Mouse (Mus musculus): ENCODE data around the gene Pcdh9. TPM values are rescaled to one million over a fixed set of nuclear protein-coding genes. Genes with fewer than 3 reads are reported as not detected.

Gene Pcdh9
- not detected in 3 replicates for total RNA-seq (2017)

DNA sequence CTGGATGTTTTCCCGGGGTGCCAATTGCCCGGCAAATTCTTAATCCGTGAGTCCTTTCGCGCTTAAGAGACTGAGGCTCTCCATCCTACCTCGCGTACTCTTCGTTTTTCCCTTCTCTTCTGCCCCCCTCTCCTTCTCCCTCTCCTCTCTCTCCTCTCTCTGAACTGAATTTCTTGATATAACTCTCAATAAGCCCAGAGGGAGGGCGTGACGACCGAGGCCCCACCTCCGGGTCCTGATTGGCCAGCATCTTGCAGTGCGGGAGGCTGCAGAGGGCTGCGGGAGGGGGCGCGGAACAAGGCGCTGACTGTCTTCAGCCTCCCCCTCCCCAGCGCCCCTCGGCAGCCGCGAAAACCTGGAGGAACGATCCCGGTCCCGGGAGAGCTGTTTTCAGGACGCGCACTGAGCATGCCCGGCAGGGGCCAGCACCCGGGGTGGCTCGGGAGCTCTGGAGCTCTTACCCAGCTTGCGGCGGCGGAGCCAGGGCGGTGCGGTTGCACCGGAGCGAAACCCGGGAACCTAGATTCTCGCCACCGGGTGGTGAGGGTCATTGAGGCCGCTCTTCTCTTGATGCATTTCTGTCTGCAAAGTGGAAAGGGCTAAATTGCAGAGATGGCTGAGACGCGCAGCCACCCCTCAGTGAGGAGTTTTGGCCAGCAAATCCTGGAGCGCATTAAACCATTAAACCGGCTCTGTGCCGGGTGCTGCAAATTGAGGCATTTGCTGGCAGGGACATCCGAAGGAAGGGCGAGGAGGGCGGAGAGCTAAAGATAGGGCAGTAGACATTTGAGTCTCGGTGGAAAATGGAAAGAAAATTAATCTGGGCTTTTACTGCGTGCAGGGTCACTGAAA lies at the start of gene Pcdh9:
Pcdh9 (minus strand) TSS at position 161 of the 852 bp plus-strand sequence.
- no peak for ATAC-seq (replicated peaks; ENCODE audit: insufficient number of reproducible peaks, low FRiP score, low TSS enrichment, poor library complexity, severe bottlenecking)

DNA sequence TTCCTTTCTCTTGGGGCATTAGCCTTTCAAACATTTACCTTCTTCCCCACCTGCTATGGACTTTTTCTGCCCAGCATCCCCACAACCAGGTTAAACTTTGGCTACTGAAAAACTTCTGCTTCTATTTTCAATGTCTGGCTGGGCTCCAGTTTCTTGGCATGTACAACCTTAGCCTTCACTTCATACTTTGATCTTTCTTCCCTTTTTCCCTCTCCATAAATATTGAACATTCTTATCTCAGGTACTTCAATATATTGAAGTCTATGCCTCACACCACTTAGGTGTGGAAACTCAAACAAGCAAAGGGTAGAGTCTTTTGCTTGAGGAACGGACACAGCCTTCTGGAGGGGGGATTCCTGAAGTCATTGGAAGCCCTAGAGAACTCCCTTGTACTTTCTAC lies 16.4 kb upstream of the Pcdh9 start:
- ATAC-seq (replicated peaks; ENCODE audit: insufficient number of reproducible peaks, low FRiP score, low TSS enrichment, poor library complexity, severe bottlenecking), result no peak

DNA sequence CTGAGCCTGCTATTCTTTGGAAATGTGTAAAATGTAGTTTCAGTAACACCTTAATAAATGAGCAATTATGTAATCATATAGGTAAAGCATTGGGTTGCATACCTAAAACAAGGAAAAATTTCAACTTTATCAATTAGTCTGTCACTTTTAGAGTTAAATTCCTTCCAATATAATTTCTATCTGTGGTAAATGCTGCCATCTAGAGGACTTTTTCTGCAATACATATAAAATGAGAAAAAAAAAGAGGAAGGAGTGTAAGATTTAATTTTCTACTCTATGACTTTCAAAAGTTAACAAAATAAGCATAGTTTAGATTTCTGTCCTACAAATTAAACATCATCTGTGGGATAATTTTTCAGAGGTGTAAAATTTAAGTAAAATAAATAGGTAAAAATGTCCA lies 8.1 kb upstream of the Pcdh9 start:
- no peak for ATAC-seq (replicated peaks; ENCODE audit: insufficient number of reproducible peaks, low FRiP score, low TSS enrichment, poor library complexity, severe bottlenecking)

DNA sequence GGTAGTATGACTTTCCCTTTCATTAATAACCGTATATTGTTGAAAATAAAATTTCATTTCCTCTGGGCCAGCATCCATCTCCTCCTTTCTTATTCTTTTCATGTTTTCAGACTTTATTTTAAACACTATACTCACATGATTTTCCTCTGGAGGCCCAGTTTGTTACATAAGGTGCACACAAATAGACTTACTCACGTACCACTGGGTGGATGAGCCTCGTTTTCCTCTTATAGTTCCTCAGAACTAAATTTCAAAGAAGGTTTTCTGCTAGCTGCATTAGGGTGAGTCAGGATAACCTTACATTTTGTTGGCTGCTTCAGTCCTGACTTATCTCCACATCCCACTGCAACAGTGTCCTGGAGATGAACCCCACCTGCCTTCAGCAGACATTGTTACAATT lies 4.7 kb upstream of the Pcdh9 start:
- ATAC-seq (replicated peaks; ENCODE audit: insufficient number of reproducible peaks, low FRiP score, low TSS enrichment, poor library complexity, severe bottlenecking), result no peak

DNA sequence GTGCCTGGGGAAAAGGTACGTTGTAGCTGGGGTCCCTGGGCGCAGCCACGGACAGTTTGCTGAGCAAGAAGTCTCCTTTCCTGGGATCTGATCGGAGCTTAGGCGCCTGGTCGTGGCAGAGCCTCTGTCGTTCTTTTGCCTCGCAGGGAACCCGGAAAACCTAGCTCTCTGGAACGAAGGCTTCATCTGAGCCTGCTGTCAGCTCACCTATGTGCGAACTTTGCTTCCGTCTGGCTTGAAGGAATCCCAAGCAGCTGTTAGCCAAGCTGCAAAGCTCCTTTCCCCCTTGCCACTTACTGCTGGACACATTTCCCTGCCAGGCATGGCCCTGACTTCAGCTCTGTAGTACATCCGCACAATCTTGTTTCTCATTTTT lies 880 bp upstream of the Pcdh9 start:
- ATAC-seq (replicated peaks; ENCODE audit: insufficient number of reproducible peaks, low FRiP score, low TSS enrichment, poor library complexity, severe bottlenecking), result no peak

DNA sequence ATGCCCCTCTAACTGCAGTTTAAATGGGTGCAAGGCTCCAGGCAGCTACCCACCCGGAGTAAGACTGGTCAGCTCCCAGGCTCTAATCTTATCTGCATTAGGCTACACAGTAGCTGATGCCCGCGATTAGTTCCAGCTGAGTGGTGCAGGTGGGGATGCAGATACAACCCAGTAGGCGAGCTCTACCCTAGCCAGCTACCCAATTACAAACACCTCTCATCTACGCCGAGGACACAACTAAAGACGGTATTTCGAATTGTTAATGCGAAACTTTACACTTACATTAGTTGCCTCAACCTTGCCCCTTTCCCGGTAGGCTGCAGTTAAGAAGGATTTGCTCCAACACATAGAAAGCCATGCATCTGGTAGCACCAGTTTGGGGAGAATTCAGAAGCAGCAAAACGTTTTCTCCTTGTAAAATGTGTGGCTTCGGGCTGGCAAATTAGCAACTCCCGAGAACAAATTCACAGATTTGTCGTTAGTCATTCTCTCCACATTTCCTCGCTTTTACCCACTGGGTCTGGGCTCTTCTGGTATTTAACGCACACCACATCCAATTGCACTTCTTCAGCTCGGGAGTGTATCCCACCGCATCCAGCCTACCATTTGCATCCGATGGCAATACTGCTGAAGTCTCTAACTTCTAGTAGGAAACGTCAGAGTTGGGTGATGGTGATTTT lies 500 bp downstream of the Pcdh9 start:
- ATAC-seq (replicated peaks; ENCODE audit: insufficient number of reproducible peaks, low FRiP score, low TSS enrichment, poor library complexity, severe bottlenecking), result no peak

DNA sequence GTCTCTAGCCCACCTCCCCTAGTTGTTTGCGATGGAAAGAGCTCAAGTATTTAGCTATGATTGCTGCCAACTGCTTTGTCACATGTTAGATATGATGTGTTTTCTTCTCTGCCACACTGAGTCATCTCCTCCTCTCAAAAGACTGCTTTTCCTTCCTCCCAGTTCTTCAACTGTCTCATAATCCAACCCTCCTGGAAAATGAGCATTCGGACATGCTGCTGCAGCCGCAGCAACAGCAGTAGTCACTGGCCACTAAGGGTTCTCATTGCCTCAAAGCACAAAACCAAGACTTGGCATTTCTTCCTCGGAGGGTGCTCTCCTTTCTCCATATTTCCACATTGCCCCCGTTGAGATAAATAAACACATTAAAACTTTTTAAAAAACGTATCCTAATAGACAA lies 1.2 kb downstream of the Pcdh9 start:
- ATAC-seq (replicated peaks; ENCODE audit: insufficient number of reproducible peaks, low FRiP score, low TSS enrichment, poor library complexity, severe bottlenecking), result no peak

DNA sequence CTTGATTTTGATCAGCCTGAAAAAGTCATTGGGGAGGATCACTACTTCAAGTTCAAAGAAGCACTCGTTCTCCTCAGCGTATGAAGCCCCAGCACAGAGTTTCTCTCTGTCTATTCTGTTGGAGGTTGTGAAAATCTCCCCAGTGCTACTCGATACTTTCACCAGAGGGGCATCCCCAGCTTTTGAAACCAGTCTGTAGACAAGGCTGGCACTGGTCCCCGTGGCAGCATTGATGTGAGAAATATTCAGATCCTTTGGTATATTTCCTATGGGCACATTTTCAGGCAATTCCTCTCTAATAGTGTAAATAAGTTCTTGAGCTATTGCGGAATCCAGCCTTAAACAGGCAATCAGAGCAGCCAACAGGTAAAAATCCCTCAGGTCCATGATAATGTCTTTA lies 2.1 kb downstream of the Pcdh9 start:
- ATAC-seq (replicated peaks; ENCODE audit: insufficient number of reproducible peaks, low FRiP score, low TSS enrichment, poor library complexity, severe bottlenecking), result no peak

DNA sequence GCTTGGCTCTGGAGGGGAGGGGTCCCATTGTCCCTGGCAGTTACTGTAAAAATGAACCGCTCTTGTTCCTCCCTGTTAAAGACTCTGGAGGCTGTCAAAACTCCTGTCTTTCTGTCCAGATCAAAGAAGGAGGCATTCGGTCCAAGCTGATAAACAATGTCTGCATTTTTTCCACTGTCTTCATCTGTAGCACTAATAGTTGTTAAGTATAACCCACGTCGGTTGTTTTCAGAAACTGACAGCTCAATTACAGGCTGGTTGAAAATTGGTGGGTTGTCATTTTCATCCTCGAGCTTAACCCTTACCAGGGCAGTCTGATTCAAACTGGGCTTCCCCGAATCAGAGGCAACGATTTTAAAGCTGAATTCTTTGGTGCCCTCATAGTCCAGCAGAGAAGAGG lies 3.4 kb downstream of the Pcdh9 start:
- no peak for ATAC-seq (replicated peaks; ENCODE audit: insufficient number of reproducible peaks, low FRiP score, low TSS enrichment, poor library complexity, severe bottlenecking)

DNA sequence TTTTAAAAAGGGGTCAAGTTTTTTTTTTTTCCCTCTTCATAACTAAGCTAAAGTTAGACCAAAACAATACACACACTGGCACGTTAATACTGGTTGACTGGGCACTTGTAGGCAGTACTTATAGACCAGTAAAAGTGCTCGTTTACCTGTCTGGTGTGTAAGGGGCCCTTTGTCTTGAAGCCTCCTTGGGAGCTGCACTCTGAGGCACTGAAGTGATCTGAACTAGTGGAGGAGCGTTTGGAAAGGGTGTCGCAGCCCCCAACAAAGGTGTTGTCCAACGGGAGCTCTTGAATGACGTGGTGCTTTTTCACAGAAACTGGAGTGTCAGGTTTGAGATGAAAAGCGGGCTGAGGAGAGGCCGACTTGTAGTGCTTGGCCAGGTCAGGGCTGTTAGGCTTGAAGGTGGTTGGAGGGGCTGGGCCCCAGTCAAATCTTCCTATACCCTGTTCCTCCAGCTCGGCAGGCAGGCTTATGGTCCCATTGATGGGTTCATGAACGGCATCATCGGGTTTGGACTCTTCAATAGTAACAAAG lies 4.9 kb downstream of the Pcdh9 start:
- no peak for ATAC-seq (replicated peaks; ENCODE audit: insufficient number of reproducible peaks, low FRiP score, low TSS enrichment, poor library complexity, severe bottlenecking)

DNA sequence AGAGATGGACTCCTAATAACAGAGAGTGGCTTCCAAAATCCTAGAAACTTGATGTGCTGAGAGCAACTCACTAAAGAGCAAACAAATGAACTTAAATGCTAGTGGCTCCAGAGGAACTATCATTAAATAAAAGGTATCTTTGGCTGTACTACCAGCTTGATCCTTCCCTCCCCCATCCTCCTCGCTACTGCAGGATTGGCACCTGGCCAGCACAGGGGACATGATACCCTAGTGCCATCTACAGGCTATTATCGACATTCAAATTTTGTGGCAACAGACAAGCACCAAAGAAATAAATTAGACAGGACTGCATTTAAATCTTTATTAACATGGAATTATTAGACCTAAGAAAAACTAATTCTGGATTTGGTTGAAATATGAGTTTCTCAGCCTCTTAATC lies 6.0 kb downstream of the Pcdh9 start:
- no peak for ATAC-seq (replicated peaks; ENCODE audit: insufficient number of reproducible peaks, low FRiP score, low TSS enrichment, poor library complexity, severe bottlenecking)

DNA sequence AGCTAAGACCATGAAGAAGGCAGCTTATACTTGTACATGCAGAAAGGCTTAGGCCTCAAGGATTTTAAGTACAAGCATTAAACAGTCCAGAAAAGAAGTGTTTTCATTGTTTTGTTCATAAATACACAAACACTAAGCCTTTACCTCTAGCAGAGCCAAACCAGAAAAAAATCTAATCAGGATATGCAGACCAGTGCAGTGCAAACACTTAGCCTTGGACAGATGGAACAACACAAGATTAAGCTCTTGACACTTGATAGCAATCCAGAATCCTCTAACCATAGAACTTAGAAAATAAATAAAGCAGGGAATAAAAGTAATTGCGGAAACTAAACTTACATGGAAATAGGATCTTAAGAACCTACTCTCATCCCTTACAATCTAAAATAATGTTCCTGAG lies 10.4 kb downstream of the Pcdh9 start:
- no peak for ATAC-seq (replicated peaks; ENCODE audit: insufficient number of reproducible peaks, low FRiP score, low TSS enrichment, poor library complexity, severe bottlenecking)

DNA sequence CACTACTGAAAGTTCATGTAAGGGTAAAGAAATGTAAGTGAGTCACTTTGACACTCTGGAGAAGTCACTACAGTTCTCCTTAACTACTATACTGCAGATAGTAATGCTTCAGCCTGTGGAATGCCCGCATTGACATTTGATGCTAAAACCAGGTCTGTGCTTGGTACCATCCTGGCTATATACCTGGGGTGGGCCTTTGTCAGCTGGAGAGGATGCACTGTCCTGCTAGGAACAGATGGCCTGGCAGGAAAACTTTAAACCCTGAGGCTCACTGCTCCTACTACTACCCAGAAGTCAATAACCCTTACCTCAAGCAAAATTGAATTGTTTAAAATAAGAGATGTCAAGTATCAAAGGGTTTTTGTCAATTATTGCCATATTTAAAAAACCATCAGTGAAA lies 14.5 kb downstream of the Pcdh9 start:
- no peak for ATAC-seq (replicated peaks; ENCODE audit: insufficient number of reproducible peaks, low FRiP score, low TSS enrichment, poor library complexity, severe bottlenecking)

DNA sequence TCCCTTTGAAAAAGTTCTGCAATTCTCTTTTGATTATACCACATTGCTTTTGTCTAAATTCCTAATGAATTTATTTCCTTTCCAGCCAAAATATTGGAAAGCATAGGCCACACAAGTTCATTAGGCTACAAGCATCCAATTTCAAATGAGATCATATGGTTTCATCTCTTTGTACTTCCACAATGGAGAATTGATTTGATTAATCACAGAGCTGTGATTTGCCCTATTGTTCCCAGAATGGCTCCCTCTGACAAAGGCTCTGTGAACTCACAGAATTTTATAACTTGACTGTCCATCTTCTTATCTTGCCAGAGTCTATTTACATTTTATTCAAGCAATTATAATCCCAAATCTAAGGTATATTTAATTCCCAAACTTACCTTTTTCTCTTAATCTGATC lies 22.3 kb downstream of the Pcdh9 start:
- no peak for ATAC-seq (replicated peaks; ENCODE audit: insufficient number of reproducible peaks, low FRiP score, low TSS enrichment, poor library complexity, severe bottlenecking)

DNA sequence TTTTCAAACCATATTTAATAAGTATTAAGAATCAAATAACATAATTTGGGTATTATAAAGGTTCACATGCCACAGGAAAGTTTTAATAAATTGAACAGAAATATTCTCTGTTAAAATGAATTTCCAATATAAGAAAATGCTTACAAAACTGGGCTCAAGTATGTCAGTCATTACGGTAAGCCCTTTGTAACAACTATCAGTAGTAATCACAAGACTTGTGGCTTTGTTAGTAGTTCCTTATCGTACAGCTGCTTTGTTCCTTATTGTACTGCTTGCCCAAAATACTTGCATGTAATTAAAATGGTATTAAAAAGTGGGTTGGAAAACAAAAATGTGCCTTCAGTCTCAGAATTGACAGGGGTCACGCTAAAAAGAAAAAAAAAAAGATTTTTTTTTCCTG lies 32.4 kb downstream of the Pcdh9 start:
- ATAC-seq (replicated peaks; ENCODE audit: insufficient number of reproducible peaks, low FRiP score, low TSS enrichment, poor library complexity, severe bottlenecking), result no peak

DNA sequence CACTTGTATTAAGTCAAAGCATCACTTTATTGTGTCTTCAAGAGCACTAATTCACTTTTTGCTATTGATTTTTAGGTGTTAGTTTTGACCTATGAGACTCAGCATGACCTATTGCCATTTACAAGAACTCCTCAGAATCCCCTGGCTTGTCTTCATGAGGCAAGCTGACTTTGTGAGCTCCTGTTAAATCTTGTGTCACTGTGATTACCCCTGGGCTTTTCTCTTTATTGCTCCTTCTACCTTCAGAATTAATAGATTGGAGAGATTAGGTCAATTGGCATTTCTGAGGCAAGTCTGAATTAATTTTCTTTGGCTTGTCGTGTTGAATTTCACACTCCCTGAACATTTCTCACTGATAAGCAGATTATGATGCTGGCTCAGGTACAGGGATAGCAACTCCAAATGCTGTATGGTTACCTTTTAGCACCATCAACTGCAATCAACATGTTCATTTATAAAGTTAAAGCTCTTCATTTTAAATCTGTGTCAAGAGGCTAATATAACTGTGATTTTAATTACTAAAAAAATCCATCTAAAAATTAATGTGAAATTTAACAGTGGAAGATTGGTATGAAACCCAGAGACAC lies 44.3 kb downstream of the Pcdh9 start:
- no peak for ATAC-seq (replicated peaks; ENCODE audit: insufficient number of reproducible peaks, low FRiP score, low TSS enrichment, poor library complexity, severe bottlenecking)

DNA sequence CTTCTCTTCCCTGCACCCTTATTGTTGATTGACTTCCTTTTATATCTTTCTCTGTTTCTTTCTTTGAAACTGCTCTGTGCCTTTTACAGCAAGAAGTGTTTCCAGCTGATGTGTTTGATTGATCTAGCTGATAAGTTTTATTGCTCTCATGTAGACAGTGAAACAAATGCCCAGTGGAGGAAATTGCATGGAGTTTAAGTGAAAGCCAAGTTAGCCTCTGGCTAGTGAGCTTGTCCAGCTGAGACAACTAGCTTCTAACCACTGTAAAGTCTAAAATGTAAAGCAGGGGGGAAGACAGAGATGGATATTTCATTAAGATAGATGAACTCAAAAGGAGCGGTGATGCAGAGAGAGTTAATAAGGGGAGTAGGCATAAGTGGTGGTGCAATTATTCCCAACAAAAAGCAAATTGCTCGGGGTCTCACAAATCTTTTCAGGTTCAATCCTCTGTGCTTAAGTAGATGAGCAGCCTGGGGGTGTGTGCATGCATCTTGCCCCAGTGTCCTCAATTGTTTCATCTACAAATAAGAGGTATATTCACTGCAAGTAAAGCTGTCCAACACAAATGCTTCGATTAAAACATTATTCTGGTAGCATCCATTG lies 47.7 kb downstream of the Pcdh9 start:
- ATAC-seq (replicated peaks; ENCODE audit: insufficient number of reproducible peaks, low FRiP score, low TSS enrichment, poor library complexity, severe bottlenecking), result no peak

DNA sequence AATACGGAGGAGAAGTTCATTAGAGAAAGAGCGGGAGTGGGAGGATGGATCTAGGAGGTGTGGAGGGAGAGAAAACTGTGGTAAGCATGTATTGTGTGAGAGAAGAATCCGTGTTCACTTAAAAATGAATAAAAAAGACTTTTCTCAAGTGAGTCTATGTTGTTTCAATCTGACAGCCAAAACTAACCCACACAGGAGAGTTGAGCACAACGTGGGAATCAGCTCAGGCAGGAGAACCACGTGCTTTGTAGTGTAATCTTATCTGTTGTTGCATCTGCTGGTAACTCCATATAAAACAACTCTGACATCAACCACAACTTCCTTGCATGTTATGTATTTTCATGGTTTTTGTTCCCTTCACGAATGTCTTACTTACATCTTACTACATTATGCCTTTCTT lies 58.0 kb downstream of the Pcdh9 start:
- ATAC-seq (replicated peaks; ENCODE audit: insufficient number of reproducible peaks, low FRiP score, low TSS enrichment, poor library complexity, severe bottlenecking), result no peak

DNA sequence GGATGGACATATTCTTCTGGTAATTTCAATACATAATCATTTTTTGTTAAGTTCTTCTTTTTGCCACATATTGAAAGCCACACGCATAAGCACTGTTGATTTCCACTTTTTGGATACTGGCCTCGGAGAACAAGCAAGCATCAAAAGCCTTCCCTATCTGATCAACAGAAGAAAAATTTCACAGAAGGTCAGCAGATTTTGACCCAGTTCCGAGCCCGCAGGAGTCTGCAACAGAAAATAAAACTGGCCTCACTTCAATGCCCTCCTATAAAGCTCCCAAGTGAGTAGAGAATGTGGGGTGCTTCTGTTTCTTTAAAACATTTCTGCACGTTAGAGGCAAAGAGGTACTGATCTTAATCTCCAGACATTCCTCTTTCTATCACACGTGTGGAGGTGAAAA lies 63.3 kb downstream of the Pcdh9 start:
- ATAC-seq (replicated peaks; ENCODE audit: insufficient number of reproducible peaks, low FRiP score, low TSS enrichment, poor library complexity, severe bottlenecking), result no peak
